Mouse (Mus musculus) embryonic fibroblast, embryonic 13.5 days (primary cell): ENCODE results near the gene Rbfox3. TPM values are rescaled to one million over a fixed set of nuclear protein-coding genes. Genes with fewer than 3 reads are reported as not detected.
A peak's percentile ranks its signal among the peaks of the same experiment; 100 is the strongest.

ENCODE experiments used
- H3K27ac ChIP-seq: 2 replicates; pipeline ENCODE4 v1.5.1; 2012; ENCODE audit warnings: low read length, control low read depth, inconsistent platforms; ENCODE audit not compliant: insufficient read depth
- H3K4me1 ChIP-seq: 2 replicates; pipeline ENCODE4 v1.6.1; 2011; ENCODE audit warnings: low read length; ENCODE audit not compliant: control insufficient read depth, insufficient read depth
- H3K4me3 ChIP-seq: 2 replicates; pipeline ENCODE4 v1.5.1; 2011; ENCODE audit warnings: mild to moderate bottlenecking, control low read depth, low read length; ENCODE audit not compliant: insufficient read depth
- CTCF ChIP-seq: IDR thresholded peaks from 2 replicates; pipeline ENCODE4 v1.5.1; 2011; ENCODE audit warnings: mild to moderate bottlenecking, control low read depth, low read length, moderate library complexity, borderline replicate concordance; ENCODE audit not compliant: insufficient read depth
- POLR2A ChIP-seq: IDR thresholded peaks from 2 replicates; pipeline ENCODE4 v1.6.1; 2011; ENCODE audit warnings: low read depth, mild to moderate bottlenecking, control low read depth, low read length, moderate library complexity
- polyA plus RNA-seq: library from polyadenylated mRNA; stranded (reverse); fragments of >200 nt; gene quantifications from 2 replicates; pipeline ENCODE4 v1.2.4, GENCODE M21; 2011; ENCODE audit warnings: low read depth; ENCODE audit not compliant: missing spikeins, insufficient read length

Gene Rbfox3
- polyA plus RNA-seq, 1 experiment = not detected

DNA sequence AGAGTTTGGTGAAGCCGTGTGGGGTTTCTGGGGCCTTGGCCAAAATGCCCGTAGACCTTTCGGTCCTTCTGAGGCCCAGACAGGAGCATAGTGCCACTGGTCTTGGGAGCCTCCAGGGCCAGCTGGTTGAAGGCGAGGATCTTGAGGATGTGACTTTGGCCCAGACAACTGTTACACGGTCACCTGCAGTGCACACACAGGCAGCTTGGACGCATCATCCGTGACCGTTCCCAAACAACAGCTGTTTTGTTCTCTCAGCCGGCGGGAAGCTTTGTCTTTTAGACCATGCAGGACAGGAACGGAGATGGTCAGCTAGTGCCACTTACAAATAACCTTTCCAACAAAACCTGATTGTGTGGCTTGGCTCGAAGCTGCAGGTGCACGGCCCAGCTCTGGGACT lies 439.7 kb downstream of the Rbfox3 start:
- Histone ChIP-seq H3K4me1 (no peaks in the 10 kb centered on the region), H3K27ac (no peak overlapping the region), H3K4me3 (no peak overlapping the region)
- TF ChIP-seq POLR2A = no peak
- no peak for TF ChIP-seq CTCF

DNA sequence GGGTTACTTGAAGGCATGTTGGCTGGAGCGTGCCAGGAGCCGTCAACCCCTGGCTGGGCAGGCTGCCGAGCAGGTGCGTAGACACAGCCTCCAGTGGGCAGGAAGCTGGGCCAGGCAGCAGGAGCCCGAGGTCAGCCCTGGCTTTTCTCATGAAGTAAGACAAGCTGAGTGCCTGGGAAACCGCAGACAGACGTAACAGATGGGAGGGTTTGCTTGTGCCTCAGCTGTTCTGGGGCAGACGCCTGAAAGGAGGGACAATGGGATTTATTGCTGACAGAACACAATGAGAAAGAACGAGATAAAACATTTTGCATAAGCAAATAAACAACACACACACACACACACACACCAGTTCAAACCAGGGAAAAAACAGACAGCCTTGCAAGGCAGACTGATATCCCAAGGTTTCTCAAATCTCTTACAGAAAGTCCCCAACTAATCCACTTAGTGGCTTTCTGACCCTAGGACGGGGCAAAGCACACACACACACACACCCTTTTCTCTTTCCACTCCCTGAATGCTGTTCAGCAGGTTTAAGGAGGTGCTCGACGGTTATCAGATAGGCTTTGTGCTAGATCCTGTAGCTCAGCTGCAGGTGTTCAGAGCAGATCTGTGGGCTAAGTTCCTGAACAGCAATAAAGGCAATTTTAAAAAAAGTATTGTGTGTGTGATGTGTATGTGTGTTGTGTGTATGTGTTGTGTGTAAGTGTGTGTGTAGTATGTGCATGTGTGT lies 441.0 kb downstream of the Rbfox3 start:
- no peaks in the 10 kb centered on the region for H3K4me1 ChIP-seq
- H3K4me3 ChIP-seq = no peak overlapping the region
- TF ChIP-seq CTCF (no peak), POLR2A (no peak)
- H3K27ac ChIP-seq = no peak overlapping the region

DNA sequence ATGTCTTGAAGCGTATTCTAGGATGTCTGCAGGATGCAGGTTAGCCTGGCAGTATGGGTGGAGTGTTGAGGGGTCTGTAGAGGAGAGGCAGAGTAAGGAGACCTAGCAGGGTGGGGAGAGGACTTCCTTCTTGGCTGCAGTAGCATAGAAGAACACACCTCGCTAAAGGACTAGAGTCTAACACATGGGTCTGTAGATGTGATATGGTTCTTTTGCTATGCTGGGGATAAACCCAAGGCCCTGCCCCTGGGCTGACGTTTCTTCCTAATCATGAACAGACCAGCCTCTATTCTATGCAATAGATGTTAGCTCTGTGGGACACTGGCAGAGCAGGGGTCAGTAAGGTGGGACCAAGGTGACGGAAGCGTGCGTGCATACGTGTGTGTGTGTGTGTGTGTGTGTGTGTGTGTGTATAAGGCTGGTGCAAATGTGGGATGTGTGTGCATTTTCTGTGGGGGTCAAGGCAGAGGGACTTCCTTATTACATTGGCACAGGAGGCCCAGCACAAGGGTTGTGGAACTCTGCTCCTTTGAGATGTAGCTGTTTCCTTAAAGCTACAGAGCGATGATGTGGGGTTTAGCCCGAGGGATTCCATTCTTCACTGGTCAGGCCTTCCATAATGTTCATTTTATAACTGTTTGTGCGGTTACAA lies 441.8 kb downstream of the Rbfox3 start:
- no peak for TF ChIP-seq POLR2A
- no peak for TF ChIP-seq CTCF
- Histone ChIP-seq H3K4me1 (no peaks in the 10 kb centered on the region), H3K27ac (no peak overlapping the region), H3K4me3 (no peak overlapping the region)

- TF ChIP-seq CTCF = no peak
- no peak for TF ChIP-seq POLR2A
- H3K4me1 ChIP-seq = no peaks in the 10 kb centered on the region
Measured at GRCm38 (mm10) chr11:118467441-118468035, 443.9 kb downstream of the Rbfox3 start.

DNA sequence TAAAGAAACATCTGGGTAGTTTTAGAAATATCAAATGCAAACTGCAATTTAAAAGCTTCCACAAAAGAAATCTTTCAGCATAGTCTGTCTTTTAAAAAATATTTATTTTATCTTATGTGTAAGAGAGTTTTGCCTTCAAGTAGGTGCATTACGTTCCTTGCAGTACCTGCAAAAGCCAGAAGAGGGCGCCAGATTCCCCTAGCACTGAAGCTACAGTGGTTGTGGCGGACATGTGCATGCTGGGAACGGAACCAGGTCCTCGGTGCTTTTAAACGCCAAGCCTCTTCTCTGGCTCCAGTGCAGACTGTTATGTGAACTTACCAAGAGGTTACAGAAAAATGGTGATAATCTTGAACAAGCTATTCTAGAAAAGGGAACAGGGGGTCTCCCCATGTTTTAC lies 451.1 kb downstream of the Rbfox3 start:
- TF ChIP-seq CTCF (peak; percentile 53; the same call in 1 of the 2 replicates), POLR2A (no peak)
- Histone ChIP-seq H3K4me3 (no peak overlapping the region), H3K27ac (no peak overlapping the region), H3K4me1 (no peaks in the 10 kb centered on the region)

More at GRCm38 (mm10) chr11:118467441-118468035, 443.9 kb downstream of the Rbfox3 start:
- no peak overlapping the region for H3K27ac ChIP-seq
- no peak overlapping the region for H3K4me3 ChIP-seq

DNA sequence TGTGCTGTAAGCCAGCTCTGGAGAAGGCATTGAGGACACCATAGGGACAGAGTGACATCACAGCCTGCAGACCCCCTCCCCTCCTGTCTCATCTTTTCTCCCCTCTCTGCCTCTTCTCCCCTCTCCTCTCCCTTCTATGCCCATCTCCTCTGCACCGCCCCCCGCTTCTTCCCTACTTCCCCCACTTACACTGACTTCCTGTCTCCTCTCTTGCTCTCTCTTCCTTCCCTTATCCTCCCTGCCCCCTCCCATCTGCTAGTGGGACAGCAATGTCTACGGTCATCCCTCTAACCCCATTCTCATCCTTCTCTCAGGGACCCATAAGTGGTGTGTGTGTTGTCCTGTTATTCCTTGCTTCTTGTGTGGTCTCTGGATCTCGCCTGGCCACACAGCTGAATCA lies 451.9 kb downstream of the Rbfox3 start:
- Histone ChIP-seq H3K4me3 (no peak overlapping the region), H3K4me1 (no peaks in the 10 kb centered on the region), H3K27ac (no peak overlapping the region)
- TF ChIP-seq CTCF (no peak), POLR2A (no peak)

DNA sequence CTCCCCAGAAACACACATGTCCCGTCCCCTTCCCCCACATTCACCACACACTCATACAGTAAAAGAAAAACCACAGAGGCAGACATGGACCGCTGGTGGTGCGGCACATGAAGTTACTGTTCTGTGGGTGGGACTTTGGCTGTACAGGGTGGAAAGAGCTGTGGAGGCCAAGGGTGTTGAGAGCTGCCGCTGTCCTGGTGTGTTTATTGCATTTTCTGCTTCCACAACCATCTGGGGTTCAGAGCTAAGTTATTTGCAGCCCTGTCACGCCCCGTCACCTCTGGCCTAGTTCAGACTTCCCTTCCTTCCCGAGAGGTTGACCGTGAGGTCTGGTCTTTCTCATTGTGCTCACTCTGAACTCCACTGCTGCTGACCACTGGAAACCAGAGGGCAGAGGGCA lies 452.3 kb downstream of the Rbfox3 start:
- TF ChIP-seq POLR2A (no peak), CTCF (no peak)
- Histone ChIP-seq H3K27ac (no peak overlapping the region), H3K4me1 (no peaks in the 10 kb centered on the region), H3K4me3 (no peak overlapping the region)

DNA sequence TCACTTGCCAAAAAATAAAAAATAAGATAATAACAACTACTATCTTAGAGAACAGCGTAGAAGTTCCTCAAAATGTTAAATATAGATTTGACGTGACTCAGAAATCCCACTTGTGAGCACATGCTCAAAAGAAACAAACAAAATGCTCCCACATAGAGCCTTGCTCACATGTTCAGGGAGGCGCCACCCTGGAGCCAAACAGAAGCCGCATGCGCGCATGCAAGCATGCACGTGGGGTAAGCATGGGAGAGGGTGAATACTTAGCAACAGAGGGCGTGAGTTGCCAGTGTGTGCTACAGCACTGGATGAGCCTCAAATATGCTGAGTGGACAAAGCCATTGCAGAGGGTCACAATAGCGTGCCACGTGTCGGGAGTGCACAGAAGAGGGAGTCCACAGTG lies 454.5 kb downstream of the Rbfox3 start:
- no peak overlapping the region for H3K4me3 ChIP-seq
- no peaks in the 10 kb centered on the region for H3K4me1 ChIP-seq
- no peak overlapping the region for H3K27ac ChIP-seq
- TF ChIP-seq POLR2A = no peak

DNA sequence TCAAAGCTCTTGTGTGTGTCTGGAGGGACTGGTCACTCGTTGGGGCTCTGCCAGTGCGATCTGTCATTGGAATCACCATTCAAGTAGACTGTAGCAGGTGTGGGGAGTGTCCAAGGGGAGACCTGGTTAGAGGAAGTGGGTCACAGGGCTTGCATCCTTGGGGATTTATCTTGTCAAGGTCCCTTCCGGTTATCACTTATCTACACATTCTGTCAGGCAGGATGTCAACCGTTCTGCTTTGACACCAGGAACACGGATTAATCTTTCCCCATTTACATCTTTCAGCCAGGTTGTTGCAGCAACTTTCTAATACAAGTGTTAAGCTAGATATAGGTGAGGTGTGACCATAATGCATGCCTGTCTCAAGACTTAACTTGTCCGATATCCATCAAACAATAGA lies 455.6 kb downstream of the Rbfox3 start:
- H3K4me1 ChIP-seq = no peaks in the 10 kb centered on the region
- H3K4me3 ChIP-seq = no peak overlapping the region
- TF ChIP-seq CTCF = no peak
- no peak for TF ChIP-seq POLR2A
- no peak overlapping the region for H3K27ac ChIP-seq
